Mouse (Mus musculus): ENCODE results near the gene Lrrc63.

DNA sequence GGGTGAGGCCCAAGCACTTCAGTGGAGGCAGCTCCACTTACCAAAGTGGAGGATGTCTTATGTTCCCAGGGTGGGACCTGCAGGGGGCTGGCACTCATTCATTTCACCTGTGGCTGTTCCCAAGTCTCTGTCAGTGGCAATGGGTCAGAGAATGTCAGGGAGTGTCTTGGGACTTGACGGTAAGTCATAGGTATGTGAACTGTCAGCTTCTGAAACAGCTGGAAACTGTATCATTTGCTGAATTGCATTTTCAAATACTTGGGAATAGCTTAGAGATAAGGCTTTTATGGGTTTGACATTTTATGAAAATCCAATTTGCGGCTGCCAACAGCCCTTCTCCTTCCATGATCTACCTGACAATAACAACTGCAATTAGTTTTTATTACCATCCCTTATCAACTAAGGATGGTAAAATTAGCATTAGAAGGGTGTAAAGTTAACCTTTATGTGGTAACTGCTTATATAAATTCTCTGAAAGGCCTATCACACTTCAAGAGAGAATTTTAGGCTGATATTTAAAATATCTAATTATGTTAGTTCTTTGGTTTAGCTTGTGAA, 35.0 kb upstream of the Lrrc63 start:
- TF ChIP-seq CTCF (conservative IDR thresholded peaks at IDR 0.05; ENCODE audit: low read length): no peak
- no peak for TF ChIP-seq POU5F1 (IDR thresholded peaks at IDR 0.05; ENCODE audit: borderline replicate concordance, low read length)
